Mouse (Mus musculus) liver, embryonic 14.5 days (tissue): ENCODE results near the gene Tmem262. TPM values are rescaled to one million over a fixed set of nuclear protein-coding genes. Genes with fewer than 3 reads are reported as not detected.

Source experiments
- ATAC-seq: fragments of 200-750 bp; cut with Nextera tagmentation; 2 replicates; pipeline ENCODE4 v1.8.0; 2017; ENCODE audit warnings: moderate number of reproducible peaks, mild to moderate bottlenecking, moderate library complexity; ENCODE audit not compliant: insufficient read depth
- DNase-seq, 3 experiments: peaks; one replicate each; pipeline ENCODE4 v3.0.0-alpha.2; 2012 to 2013; ENCODE audit warnings: low read depth in 3 of 3, low spot score in 3 of 3
- H3K27ac ChIP-seq: fragments of 300-500 bp; sonication (generic); 2 replicates; pipeline ENCODE4 v1.5.1; 2014; ENCODE audit warnings: moderate library complexity, mild to moderate bottlenecking, control low read depth, inconsistent platforms
- H3K27me3 ChIP-seq: fragments of 300-500 bp; sonication (generic); 2 replicates; pipeline ENCODE4 v1.6.1; 2014; ENCODE audit warnings: mild to moderate bottlenecking, low read length, moderate library complexity; ENCODE audit not compliant: control insufficient read depth, insufficient read depth
- H3K36me3 ChIP-seq: fragments of 300-500 bp; sonication (generic); replicated peaks from 2 replicates; pipeline ENCODE4 v1.6.1; 2014; ENCODE audit warnings: low read depth; ENCODE audit not compliant: control insufficient read depth, insufficient read depth
- H3K4me1 ChIP-seq, 2 experiments: fragments of 200-500 bp in 1 of 2; fragments of 300-500 bp in 1 of 2; sonication (generic) in 1 of 2; replicated peaks; 2 replicates each; pipeline ENCODE4 v1.6.1; 2012 to 2014; ENCODE audit warnings: antibody characterized with exemption in 1 of 2, inconsistent platforms in 1 of 2, low read length in 1 of 2; ENCODE audit not compliant: control insufficient read depth in 2 of 2, insufficient read depth in 2 of 2
- H3K4me2 ChIP-seq: fragments of 300-500 bp; sonication (generic); 2 replicates; pipeline ENCODE4 v1.6.1; 2014; ENCODE audit warnings: low read depth, mild to moderate bottlenecking, control low read depth, moderate library complexity
- H3K4me3 ChIP-seq, 2 experiments: fragments of 200-500 bp in 1 of 2; fragments of 300-500 bp in 1 of 2; sonication (generic) in 1 of 2; 2 replicates each; pipeline ENCODE4 v1.5.1; 2012 to 2014; ENCODE audit warnings: low read depth in 2 of 2, low read length in 2 of 2, mild to moderate bottlenecking in 2 of 2, control low read depth in 1 of 2, inconsistent platforms in 1 of 2, moderate library complexity in 1 of 2; ENCODE audit not compliant: insufficient read depth in 1 of 2
- H3K9ac ChIP-seq: fragments of 300-500 bp; sonication (generic); replicated peaks from 2 replicates; pipeline ENCODE4 v1.6.1; 2014; ENCODE audit warnings: mild to moderate bottlenecking, control low read depth, moderate library complexity
- H3K9me3 ChIP-seq: fragments of 300-500 bp; sonication (generic); 2 replicates; pipeline ENCODE4 v1.6.1; 2016; ENCODE audit warnings: low read length, mixed read lengths; ENCODE audit not compliant: control insufficient read depth
- CTCF ChIP-seq: IDR thresholded peaks from 2 replicates; pipeline ENCODE4 v1.5.1; 2016; ENCODE audit warnings: antibody characterized with exemption, low read depth, control low read depth
- EP300 ChIP-seq: IDR thresholded peaks from 2 replicates; pipeline ENCODE4 v1.6.1; 2016; ENCODE audit warnings: antibody characterized with exemption, low read depth
- WGBS: fragments of 180-500 bp; shearing (Covaris S2); extraction: QIAGEN DNeasy Blood & Tissue Kit; methylation state at CpG from one replicate; pipeline ENCODE4 v1.1.7; 2014; ENCODE audit not compliant: insufficient replicate concordance; 5-methylcytosine and 5-hydroxymethylcytosine counted together
- polyA plus RNA-seq, 2 experiments: library from polyadenylated mRNA; depleted of rRNA in 1 of 2; stranded (reverse) in 1 of 2; unstranded in 1 of 2; fragments of >200 nt; fragmentation: Nextera tagmentation in 1 of 2; extraction: Ambion mirVana in 1 of 2; gene quantifications; 2 replicates each; pipeline versions ENCODE4 v1.2.1 to v1.2.3; 2012 to 2014

Gene Tmem262
- polyA plus RNA-seq, 2 experiments: not detected

- peaks cover 9 to 10% of the 10 kb centered on the region in 2 experiments; a peak in 3 of 4 replicates for H3K4me1 ChIP-seq
- peak overlapping the region; percentile 93 for H3K9ac ChIP-seq
- H3K27ac ChIP-seq: peak overlapping the region; percentile 87
- peak overlapping the region; percentile 81 for H3K4me3 ChIP-seq
- H3K27me3 ChIP-seq: no peaks in the 10 kb centered on the region
- under 1% methylated on average over 17 of the region's 17 CpGs for WGBS
- peak; percentile 73 to 81 (median 77) for DNase-seq
- H3K9me3 ChIP-seq: no peaks in the 10 kb centered on the region
- peak; percentile 75 for ATAC-seq
- no peak for TF ChIP-seq CTCF
- no peak for TF ChIP-seq EP300
- H3K4me2 ChIP-seq: peak overlapping the region; percentile 92
- peaks cover 36% of the 10 kb centered on the region for H3K36me3 ChIP-seq
Observed at GRCm38 (mm10) chr19:6085417-6085879, 5.6 kb downstream of the Tmem262 start.

GRCm38 (mm10) chr19:6088841-6089240 is 9.0 kb downstream of the Tmem262 start:
- no peak overlapping the region for H3K27ac ChIP-seq
- TF ChIP-seq CTCF: no peak
- no peak for TF ChIP-seq EP300
- H3K9ac ChIP-seq: no peak overlapping the region
- DNase-seq (no peak), ATAC-seq (no peak)
- H3K36me3 ChIP-seq: peaks cover 66% of the 10 kb centered on the region
- H3K9me3 ChIP-seq: no peaks in the 10 kb centered on the region
- no peak overlapping the region for H3K4me3 ChIP-seq
- H3K4me1 ChIP-seq: peaks cover 7 to 8% of the 10 kb centered on the region in 2 experiments; a peak in 3 of 4 replicates
- no peak overlapping the region for H3K4me2 ChIP-seq
- no peaks in the 10 kb centered on the region for H3K27me3 ChIP-seq
- 93% methylated on average over 13 of the region's 13 CpGs for WGBS

- Histone ChIP-seq H3K4me2 (no peak within 1 kb of the TSS), H3K9ac (no peak within 1 kb of the TSS), H3K27me3 (no peaks in the 10 kb centered on the region), H3K9me3 (no peaks in the 10 kb centered on the region), H3K27ac (no peak within 1 kb of the TSS), H3K4me1 (no peaks in the 10 kb centered on the region), H3K36me3 (peaks cover 53% of the 10 kb centered on the region), H3K4me3 (no peak within 1 kb of the TSS)
- no peak for DNase-seq
- ATAC-seq: no peak
- no peak for TF ChIP-seq EP300
- TF ChIP-seq CTCF: no peak
- WGBS: 77% methylated on average over 7 of the region's 7 CpGs
Observed at GRCm38 (mm10) chr19:6094119-6094518, 14.3 kb downstream of the Tmem262 start, which contains the start of gene AC131692.1. TSS of gene AC131692.1 (plus strand) at chr19:6094419.

GRCm38 (mm10) chr19:6097847-6098246 is 18.0 kb downstream of the Tmem262 start:
- Histone ChIP-seq H3K4me3 (no peak overlapping the region), H3K27ac (no peak overlapping the region), H3K4me2 (no peak overlapping the region), H3K9me3 (no peaks in the 10 kb centered on the region), H3K9ac (no peak overlapping the region), H3K36me3 (peaks cover 17% of the 10 kb centered on the region), H3K4me1 (peaks cover 10% of the 10 kb centered on the region in 2 experiments), H3K27me3 (no peaks in the 10 kb centered on the region)
- TF ChIP-seq EP300 (no peak), CTCF (no peak)
- WGBS: 61% methylated on average over 3 of the region's 3 CpGs
- no peak for ATAC-seq
- DNase-seq: no peak

- Histone ChIP-seq H3K4me3 (no peak overlapping the region), H3K27ac (no peak overlapping the region), H3K4me1 (peaks cover 23 to 24% of the 10 kb centered on the region in 2 experiments), H3K9me3 (no peaks in the 10 kb centered on the region), H3K4me2 (no peak overlapping the region), H3K36me3 (no peaks in the 10 kb centered on the region; the same call in 1 of the 2 replicates), H3K27me3 (no peaks in the 10 kb centered on the region), H3K9ac (no peak overlapping the region)
- 78% methylated on average over 6 of the region's 6 CpGs for WGBS
- DNase-seq: no peak
- ATAC-seq: no peak
- no peak for TF ChIP-seq CTCF
- TF ChIP-seq EP300: no peak
Observed at GRCm38 (mm10) chr19:6101186-6101585, 21.4 kb downstream of the Tmem262 start.
